Mouse (Mus musculus) heart, embryonic 11.5 days (tissue): ENCODE measurements around the gene Nup107. TPM values are rescaled to one million over a fixed set of nuclear protein-coding genes. Genes with fewer than 3 reads are reported as not detected.

Source experiments
- ATAC-seq: fragments of 200-750 bp; cut with Nextera tagmentation; replicated peaks from 2 replicates; pipeline ENCODE4 v1.8.0; 2017; ENCODE audit warnings: moderate library complexity; ENCODE audit not compliant: insufficient number of reproducible peaks, low FRiP score, low TSS enrichment
- H3K27ac ChIP-seq: fragments of 300-500 bp; sonication (generic); 2 replicates; pipeline ENCODE4 v1.5.1; 2014; ENCODE audit warnings: mild to moderate bottlenecking, low read depth, low read length
- H3K27me3 ChIP-seq: fragments of 300-500 bp; sonication (generic); 2 replicates; pipeline ENCODE4 v1.6.1; 2014; ENCODE audit warnings: mild to moderate bottlenecking, low read length, mixed read lengths; ENCODE audit not compliant: control insufficient read depth, insufficient read depth
- H3K36me3 ChIP-seq: fragments of 300-500 bp; sonication (generic); 2 replicates; pipeline ENCODE4 v1.6.1; 2014; ENCODE audit warnings: mild to moderate bottlenecking, low read length, moderate library complexity, mixed read lengths; ENCODE audit not compliant: control insufficient read depth, insufficient read depth
- H3K4me1 ChIP-seq: fragments of 300-500 bp; sonication (generic); 2 replicates; pipeline ENCODE4 v1.6.1; 2014; ENCODE audit warnings: low read length; ENCODE audit not compliant: control insufficient read depth, insufficient read depth
- H3K4me2 ChIP-seq: fragments of 300-500 bp; sonication (generic); 2 replicates; pipeline ENCODE4 v1.6.1; 2014; ENCODE audit warnings: mild to moderate bottlenecking, moderate library complexity
- H3K4me3 ChIP-seq: fragments of 300-500 bp; sonication (generic); 2 replicates; pipeline ENCODE4 v1.5.1; 2014; ENCODE audit warnings: low read depth, low read length
- H3K9ac ChIP-seq: fragments of 300-500 bp; sonication (generic); 2 replicates; pipeline ENCODE4 v1.6.1; 2014; ENCODE audit warnings: mild to moderate bottlenecking, low read depth, low read length, moderate library complexity
- H3K9me3 ChIP-seq: fragments of 300-500 bp; sonication (generic); replicated peaks from 2 replicates; pipeline ENCODE4 v1.6.1; 2016; ENCODE audit warnings: low read length; ENCODE audit not compliant: control insufficient read depth
- WGBS: fragments of 180-500 bp; shearing (Covaris S2); extraction: QIAGEN DNeasy Blood & Tissue Kit; methylation state at CpG from one replicate; pipeline ENCODE4 v1.1.7; 2014; ENCODE audit not compliant: insufficient replicate concordance; 5-methylcytosine and 5-hydroxymethylcytosine counted together
- polyA plus RNA-seq: library from polyadenylated mRNA; unstranded; fragments of >200 nt; fragmentation: Nextera tagmentation; extraction: Ambion mirVana; gene quantifications from 2 replicates; pipeline ENCODE4 v1.2.1, GENCODE M21; 2014

The Nup107 gene
- polyA plus RNA-seq, 1 experiment from 2014 or later: 56.3 TPM

DNA sequence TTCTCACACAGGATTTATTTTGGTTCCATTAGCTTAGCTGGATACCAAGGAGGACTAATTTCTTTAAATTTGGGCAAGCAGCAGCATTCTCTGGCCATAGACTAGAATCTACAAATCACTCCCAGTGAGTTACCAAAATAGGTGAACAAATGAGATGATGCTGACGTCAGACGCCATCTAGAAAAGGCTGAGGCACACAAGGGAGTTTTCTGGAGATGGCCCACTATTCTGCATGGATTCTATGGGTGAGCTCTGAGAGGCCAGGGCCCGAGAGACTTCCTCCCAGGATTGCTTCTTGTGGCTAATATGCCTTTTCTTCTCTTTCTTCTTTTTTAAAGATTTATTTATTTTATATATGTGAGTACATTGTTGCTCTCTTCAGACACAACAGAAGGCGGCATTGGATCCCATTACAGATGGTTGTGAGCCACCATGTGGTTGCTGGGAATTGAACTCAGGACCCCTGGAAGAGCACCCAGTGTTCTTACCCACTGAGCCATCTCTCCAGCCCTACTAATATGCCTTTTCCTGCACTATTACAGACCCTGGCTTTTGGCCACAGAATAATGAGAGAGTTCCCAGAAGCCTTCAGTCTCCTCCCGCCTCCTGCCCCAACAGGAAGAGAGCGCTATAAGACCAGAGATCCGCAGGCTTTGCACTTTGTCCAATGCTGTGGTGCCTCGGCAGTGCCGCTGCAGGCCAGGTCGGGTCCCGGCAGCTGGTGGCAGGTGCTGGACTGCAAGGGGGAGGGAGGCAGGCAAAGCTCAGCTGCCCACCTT, 27.2 kb downstream of the Nup107 start:
- Histone ChIP-seq H3K4me2 (no peak overlapping the region), H3K27ac (no peak overlapping the region), H3K4me3 (no peak overlapping the region), H3K27me3 (no peaks in the 10 kb centered on the region), H3K36me3 (peaks cover 51% of the 10 kb centered on the region), H3K9me3 (no peaks in the 10 kb centered on the region), H3K4me1 (no peaks in the 10 kb centered on the region), H3K9ac (no peak overlapping the region)
- no peak for ATAC-seq
- 88% methylated on average over 11 of the region's 11 CpGs for WGBS

DNA sequence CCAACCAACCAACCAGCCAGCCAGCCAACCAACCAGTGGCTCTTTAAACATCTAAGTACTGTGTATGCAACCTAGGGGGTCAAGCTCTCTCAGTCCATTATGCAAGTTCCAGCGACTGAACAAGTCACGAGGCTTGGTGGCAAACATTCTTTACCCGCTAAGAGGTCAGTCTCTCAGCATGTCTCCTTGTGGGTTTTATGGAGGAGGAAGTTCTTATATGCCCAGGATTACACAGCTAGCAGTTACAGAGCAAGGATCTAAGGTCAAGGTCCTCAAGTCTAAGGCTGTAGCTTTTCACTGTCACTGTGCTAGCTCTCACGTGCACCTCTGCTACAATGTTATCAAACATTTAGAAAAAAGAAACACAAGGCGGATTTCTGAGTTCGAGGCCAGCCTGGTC, 27.9 kb downstream of the Nup107 start:
- Histone ChIP-seq H3K36me3 (peaks cover 51% of the 10 kb centered on the region), H3K9me3 (no peaks in the 10 kb centered on the region), H3K4me1 (no peaks in the 10 kb centered on the region), H3K27me3 (no peaks in the 10 kb centered on the region), H3K9ac (no peak overlapping the region), H3K27ac (no peak overlapping the region), H3K4me3 (no peak overlapping the region), H3K4me2 (no peak overlapping the region)
- WGBS: 94% methylated on average over 6 of the region's 6 CpGs
- no peak for ATAC-seq

DNA sequence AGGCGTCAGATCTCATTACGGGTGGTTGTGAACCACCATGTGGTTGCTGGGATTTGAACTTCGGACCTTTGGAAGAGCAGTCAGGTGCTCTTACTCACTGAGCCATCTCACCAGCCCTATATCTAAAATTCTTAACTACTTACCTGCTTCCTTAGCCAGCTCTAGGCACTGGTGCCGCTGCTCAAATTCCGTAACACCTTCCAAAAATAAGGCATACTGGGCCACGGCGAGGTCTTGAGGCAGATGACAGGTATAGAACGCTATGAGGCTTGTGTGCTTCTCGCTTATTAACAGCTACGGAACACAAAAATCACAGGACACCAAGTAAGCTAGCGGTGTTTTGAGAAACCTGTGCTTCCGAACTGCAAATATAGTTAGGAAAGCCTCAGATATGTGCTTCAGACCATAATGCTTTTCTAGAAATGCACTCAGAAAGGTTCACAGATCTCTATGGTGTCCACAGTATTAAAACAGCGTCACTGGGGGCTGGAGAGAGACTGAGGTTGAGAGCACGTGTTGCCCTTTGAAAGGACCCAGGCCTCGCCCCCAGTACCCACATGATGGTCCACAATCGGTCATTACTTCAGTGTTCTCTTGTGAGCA, 28.8 kb downstream of the Nup107 start:
- peaks cover 59% of the 10 kb centered on the region for H3K36me3 ChIP-seq
- no peak overlapping the region for H3K4me3 ChIP-seq
- no peak overlapping the region for H3K27ac ChIP-seq
- no peaks in the 10 kb centered on the region for H3K27me3 ChIP-seq
- no peaks in the 10 kb centered on the region for H3K9me3 ChIP-seq
- H3K4me1 ChIP-seq: no peaks in the 10 kb centered on the region
- no peak overlapping the region for H3K9ac ChIP-seq
- ATAC-seq: no peak
- 94% methylated on average over 16 of the region's 16 CpGs for WGBS
- no peak overlapping the region for H3K4me2 ChIP-seq

DNA sequence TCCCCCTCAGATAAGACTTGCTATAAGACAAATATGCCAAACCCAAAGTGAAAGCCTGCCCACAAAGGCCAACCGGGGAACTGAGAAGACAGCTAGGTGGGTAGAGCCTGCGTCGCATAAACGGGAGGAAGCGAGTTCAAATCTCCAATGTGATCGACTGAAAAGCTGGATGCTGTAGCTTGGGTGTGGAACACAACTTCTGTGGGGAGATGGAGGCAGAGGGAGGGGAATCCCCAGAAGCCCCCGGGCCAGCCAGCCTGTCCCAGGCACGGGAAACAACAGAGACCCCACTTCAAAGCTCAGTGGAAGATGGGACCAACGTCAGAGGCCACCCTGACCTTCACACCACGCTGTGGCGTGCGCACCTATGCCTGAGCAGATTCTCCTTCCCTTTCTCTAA, 29.5 kb downstream of the Nup107 start:
- H3K9ac ChIP-seq: no peak overlapping the region
- no peak for ATAC-seq
- H3K9me3 ChIP-seq: no peaks in the 10 kb centered on the region
- no peaks in the 10 kb centered on the region for H3K27me3 ChIP-seq
- H3K4me3 ChIP-seq: no peak overlapping the region
- no peak overlapping the region for H3K27ac ChIP-seq
- WGBS: 92% methylated on average over 12 of the region's 12 CpGs
- H3K36me3 ChIP-seq: peaks cover 65% of the 10 kb centered on the region
- H3K4me1 ChIP-seq: no peaks in the 10 kb centered on the region
- H3K4me2 ChIP-seq: no peak overlapping the region

DNA sequence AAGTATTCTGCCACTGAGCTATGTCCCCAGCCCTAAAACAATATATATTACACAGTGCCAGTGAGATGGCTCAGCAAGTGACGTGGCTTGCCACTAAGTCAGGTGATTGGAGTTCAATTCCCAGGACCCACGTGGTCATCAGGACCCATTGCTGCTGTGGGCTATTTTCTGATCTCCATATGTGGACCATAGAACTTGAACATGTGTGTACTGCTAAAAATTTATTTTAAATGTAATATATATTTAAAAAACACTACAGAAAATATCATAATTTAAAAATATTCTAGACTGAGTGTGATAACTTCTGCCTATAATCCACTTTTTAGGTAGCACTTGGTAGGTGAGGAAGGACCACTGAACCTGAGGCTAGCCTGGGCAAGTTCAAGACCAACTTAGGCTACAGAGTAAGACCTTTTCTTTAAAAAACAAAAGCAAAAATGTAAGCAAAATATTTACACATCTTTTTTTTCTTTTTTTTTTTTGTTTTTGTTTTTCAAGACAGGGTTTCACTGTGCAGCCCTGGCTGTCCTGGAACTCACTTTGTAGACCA, 30.1 kb downstream of the Nup107 start:
- 91% methylated on average over 2 of the region's 2 CpGs for WGBS
- peaks cover 68% of the 10 kb centered on the region for H3K36me3 ChIP-seq
- no peak for ATAC-seq
- H3K27me3 ChIP-seq: no peaks in the 10 kb centered on the region
- no peak overlapping the region for H3K9ac ChIP-seq
- H3K9me3 ChIP-seq: no peaks in the 10 kb centered on the region
- no peak overlapping the region for H3K27ac ChIP-seq
- H3K4me3 ChIP-seq: no peak overlapping the region
- H3K4me2 ChIP-seq: no peak overlapping the region
- no peaks in the 10 kb centered on the region for H3K4me1 ChIP-seq

DNA sequence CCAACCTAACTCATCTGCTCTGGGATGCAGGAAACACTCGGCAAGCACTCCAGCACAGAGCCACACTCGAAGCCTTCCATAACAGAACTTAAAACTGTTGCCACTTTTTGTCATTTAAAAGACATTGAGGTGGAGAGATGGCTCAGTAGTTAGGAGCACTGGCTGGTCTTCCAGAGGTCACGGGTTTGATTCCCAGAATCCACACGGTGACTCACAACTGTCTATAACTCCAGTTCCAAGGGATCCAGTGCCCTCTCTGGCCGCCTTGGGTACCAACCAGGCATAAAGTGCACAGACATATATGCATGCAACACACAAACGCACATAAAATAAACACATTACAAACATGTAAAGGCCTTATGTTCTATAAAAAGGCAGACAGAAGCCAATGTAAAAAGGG, 31.0 kb downstream of the Nup107 start:
- peaks cover 70% of the 10 kb centered on the region for H3K36me3 ChIP-seq
- no peaks in the 10 kb centered on the region for H3K9me3 ChIP-seq
- H3K4me2 ChIP-seq: no peak overlapping the region
- H3K9ac ChIP-seq: no peak overlapping the region
- H3K4me3 ChIP-seq: no peak overlapping the region
- no peak for ATAC-seq
- H3K4me1 ChIP-seq: no peaks in the 10 kb centered on the region
- H3K27me3 ChIP-seq: no peaks in the 10 kb centered on the region
- no peak overlapping the region for H3K27ac ChIP-seq
- 93% methylated on average over 6 of the region's 6 CpGs for WGBS

DNA sequence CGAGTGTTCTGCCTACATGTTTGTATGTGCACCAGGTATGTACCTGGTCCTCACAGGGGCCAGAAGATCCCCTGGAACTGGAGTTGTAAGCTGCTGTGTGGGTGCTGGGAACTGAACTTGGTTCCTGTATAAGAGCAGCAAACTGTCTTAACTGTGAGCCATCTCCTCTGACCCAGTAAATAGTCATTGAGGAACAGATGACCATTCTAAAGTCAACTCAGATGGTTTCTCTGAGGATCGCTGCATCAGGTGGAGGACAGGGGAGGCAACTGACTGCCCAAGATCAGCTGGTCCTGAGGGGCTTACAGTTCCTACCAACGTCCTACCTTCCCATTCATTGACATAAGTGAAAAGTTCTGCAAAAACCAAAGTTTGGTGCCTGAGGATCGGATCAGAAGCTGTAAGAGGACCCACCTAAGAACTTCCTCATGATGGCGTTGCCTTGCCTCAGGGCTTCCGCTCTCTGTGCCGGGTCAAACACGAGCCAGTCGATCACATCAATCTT, 31.6 kb downstream of the Nup107 start:
- Histone ChIP-seq H3K9me3 (no peaks in the 10 kb centered on the region), H3K36me3 (peaks cover 72% of the 10 kb centered on the region), H3K27ac (no peak overlapping the region), H3K9ac (no peak overlapping the region), H3K4me1 (no peaks in the 10 kb centered on the region), H3K4me3 (no peak overlapping the region), H3K4me2 (no peak overlapping the region), H3K27me3 (no peaks in the 10 kb centered on the region)
- WGBS: 93% methylated on average over 9 of the region's 9 CpGs
- no peak for ATAC-seq

DNA sequence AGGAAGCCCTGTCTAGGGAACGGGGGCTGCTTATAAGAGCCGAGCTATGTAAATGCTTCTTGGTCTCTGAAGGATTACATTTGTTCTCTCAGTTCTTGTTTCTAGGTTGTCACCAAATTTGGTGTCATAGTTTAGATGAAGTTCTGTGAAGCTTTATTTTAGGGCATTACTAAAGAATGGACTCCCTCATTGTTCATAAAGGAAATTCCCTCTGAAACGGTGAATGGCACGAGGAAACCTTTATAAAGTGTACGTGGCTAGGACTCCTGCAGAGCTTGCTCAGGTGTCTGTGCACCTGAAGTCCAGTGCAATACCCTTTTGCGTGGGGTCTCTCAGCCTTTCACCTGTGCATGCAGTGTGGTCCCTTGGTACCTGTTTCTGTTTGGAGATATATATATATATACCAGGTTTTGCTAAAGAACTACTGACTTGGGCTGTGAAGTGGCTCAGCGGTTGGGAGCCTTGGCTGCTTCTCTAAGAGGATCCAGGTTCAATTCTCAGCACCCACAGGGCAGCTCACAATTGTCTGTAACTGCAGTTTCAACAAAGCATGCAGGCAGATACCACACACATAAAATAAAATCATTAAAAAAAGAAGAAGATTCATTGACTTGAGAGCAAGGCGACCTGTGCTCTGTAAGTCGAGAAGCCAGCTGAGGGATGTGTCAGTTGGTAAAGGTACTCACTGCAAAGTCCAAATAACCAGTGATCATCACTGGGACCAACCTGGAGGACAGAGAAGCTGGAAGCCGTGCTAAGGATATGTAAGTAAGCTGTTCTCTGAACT, 32.5 kb downstream of the Nup107 start:
- Histone ChIP-seq H3K9ac (no peak overlapping the region), H3K4me2 (no peak overlapping the region), H3K4me1 (no peaks in the 10 kb centered on the region), H3K27me3 (no peaks in the 10 kb centered on the region), H3K4me3 (no peak overlapping the region), H3K9me3 (no peaks in the 10 kb centered on the region), H3K36me3 (peaks cover 72% of the 10 kb centered on the region), H3K27ac (no peak overlapping the region)
- ATAC-seq: no peak
- WGBS: 92% methylated on average over 10 of the region's 10 CpGs
